Mouse (Mus musculus): Measurements from ENCODE around the gene Tgfb1i1. TPM values are rescaled to one million over a fixed set of nuclear protein-coding genes. Genes with fewer than 3 reads are reported as not detected.

Gene Tgfb1i1
- polyA plus RNA-seq, 1 experiment, result 56.7 TPM

DNA sequence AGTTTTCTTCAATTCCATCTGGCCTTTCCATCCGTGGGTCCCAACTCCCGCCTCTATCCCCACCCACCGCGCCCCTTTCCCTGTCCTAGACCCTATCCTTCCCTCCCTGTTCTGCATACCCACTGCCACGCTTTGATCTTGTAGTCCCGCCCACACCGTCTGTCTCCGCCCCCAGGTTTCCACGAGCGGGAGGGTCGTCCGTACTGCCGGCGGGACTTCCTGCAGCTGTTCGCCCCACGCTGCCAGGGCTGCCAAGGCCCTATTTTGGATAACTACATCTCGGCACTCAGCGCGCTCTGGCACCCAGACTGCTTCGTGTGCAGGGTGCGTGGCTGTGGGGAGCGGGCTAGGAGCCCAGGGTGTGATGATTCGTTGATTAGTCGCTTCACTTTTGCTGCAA is 6.0 kb downstream of the Tgfb1i1 start:
- WGBS, result 10% methylated on average over 24 of the region's 24 CpGs
- Histone ChIP-seq H3K4me3 (ENCODE audit: low read depth, low read length) (peak overlapping the region; percentile 7; the same call in 1 of the 2 replicates), H3K4me1 (ENCODE audit: control insufficient read depth, insufficient read depth, insufficient read length, low read length) (peaks cover 6% of the 10 kb centered on the region), H3K27me3 (ENCODE audit: control insufficient read depth, insufficient read depth, low read length) (no peaks in the 10 kb centered on the region), H3K36me3 (ENCODE audit: control insufficient read depth, insufficient read depth, low read length) (peaks cover 3% of the 10 kb centered on the region; the same call in 1 of the 2 replicates), H3K27ac (ENCODE audit: insufficient read depth, low read depth, low read length) (no peak overlapping the region)
- no peak for TF ChIP-seq POLR2A (IDR thresholded peaks at IDR 0.05; ENCODE audit: low read depth, low read length)
- no peak for TF ChIP-seq CTCF (IDR thresholded peaks at IDR 0.05; ENCODE audit: extremely low read depth, insufficient read length, insufficient replicate concordance, low read depth, low read length)

DNA sequence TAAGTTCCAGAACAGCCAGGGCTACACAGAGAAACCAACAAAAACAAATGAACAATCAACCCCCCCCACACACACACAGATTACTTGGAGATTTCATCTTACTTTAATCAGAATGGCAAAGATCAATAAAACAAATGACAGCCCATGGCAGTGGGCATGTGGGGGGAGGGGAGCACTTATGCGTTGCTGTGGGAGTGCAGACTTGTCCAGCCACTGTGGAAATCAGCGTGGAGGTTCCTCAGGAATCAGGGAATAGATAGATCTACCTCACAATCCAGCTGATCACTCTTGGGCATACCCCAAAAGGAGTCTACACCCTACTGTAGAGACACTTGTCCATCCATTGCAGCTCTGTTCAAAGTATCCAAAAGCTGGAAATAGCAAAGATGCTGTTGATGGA is 8.4 kb downstream of the Tgfb1i1 start:
- TF ChIP-seq POLR2A (IDR thresholded peaks at IDR 0.05; ENCODE audit: low read depth, low read length), result no peak
- no peak for TF ChIP-seq CTCF (IDR thresholded peaks at IDR 0.05; ENCODE audit: extremely low read depth, insufficient read length, insufficient replicate concordance, low read depth, low read length)
- Histone ChIP-seq H3K36me3 (ENCODE audit: control insufficient read depth, insufficient read depth, low read length) (peaks cover 3% of the 10 kb centered on the region; the same call in 1 of the 2 replicates), H3K4me1 (ENCODE audit: control insufficient read depth, insufficient read depth, insufficient read length, low read length) (peaks cover 6% of the 10 kb centered on the region; the same call in 1 of the 2 replicates), H3K27ac (ENCODE audit: insufficient read depth, low read depth, low read length) (no peak overlapping the region), H3K4me3 (ENCODE audit: low read depth, low read length) (no peak overlapping the region), H3K27me3 (ENCODE audit: control insufficient read depth, insufficient read depth, low read length) (no peaks in the 10 kb centered on the region)
- 50% methylated on average over 2 of the region's 2 CpGs for WGBS

DNA sequence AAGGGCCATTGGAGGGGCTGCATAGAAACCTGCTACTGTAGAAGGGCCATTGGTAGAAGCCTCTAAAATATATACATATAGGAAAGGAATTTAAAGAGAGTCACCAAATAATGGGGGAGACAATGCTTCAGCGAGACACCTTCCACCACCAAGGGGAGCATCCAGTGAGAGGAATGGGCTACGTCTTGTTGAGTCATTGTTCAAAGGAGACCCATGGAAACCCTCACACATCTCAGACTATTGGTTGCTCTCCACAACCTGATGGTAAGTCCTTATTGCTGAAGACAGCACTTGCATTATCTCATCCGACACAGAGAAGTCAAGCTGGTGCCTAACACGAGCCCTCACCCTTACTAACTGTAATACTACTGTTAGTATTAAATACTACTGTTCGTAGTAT is 9.1 kb downstream of the Tgfb1i1 start:
- Histone ChIP-seq H3K4me1 (ENCODE audit: control insufficient read depth, insufficient read depth, insufficient read length, low read length) (peaks cover 6% of the 10 kb centered on the region; the same call in 1 of the 2 replicates), H3K27me3 (ENCODE audit: control insufficient read depth, insufficient read depth, low read length) (peaks cover 3% of the 10 kb centered on the region), H3K27ac (ENCODE audit: insufficient read depth, low read depth, low read length) (no peak overlapping the region), H3K4me3 (ENCODE audit: low read depth, low read length) (no peak overlapping the region), H3K36me3 (ENCODE audit: control insufficient read depth, insufficient read depth, low read length) (peaks cover 3% of the 10 kb centered on the region; the same call in 1 of the 2 replicates)
- 78% methylated on average over 5 of the region's 5 CpGs for WGBS
- no peak for TF ChIP-seq CTCF (IDR thresholded peaks at IDR 0.05; ENCODE audit: extremely low read depth, insufficient read length, insufficient replicate concordance, low read depth, low read length)

DNA sequence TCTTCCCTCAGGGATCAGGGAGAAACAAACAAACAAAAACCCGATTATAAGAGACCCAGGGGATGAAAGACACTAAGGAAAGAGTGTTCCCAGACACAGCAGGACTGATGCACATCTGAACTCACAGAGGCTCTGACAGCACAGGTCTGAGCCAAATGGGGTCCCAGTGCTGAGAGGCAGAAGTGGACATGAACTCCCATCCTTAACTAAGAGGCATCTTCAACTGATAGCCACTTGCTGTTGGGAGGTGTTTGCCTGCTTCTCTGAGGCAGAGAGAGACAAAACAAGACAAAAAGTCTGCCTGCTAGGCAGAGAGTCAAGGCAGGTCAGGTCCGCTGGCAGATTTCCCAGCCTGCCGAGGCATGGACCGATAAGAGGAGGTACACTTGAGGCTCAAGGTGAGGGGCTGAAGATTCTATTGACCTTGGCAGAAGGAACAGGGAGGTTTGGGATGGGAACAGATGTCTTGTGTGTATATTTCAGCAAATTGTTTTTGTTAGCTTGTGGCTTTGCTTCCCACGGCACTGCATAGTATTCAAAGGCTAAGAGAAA is 10.2 kb downstream of the Tgfb1i1 start:
- peaks cover 3% of the 10 kb centered on the region for H3K27me3 ChIP-seq (ENCODE audit: control insufficient read depth, insufficient read depth, low read length)
- TF ChIP-seq CTCF (IDR thresholded peaks at IDR 0.05; ENCODE audit: extremely low read depth, insufficient read length, insufficient replicate concordance, low read depth, low read length) (no peak), POLR2A (IDR thresholded peaks at IDR 0.05; ENCODE audit: low read depth, low read length) (no peak)
- H3K36me3 ChIP-seq (ENCODE audit: control insufficient read depth, insufficient read depth, low read length), result peaks cover 3% of the 10 kb centered on the region; the same call in 1 of the 2 replicates
- H3K4me3 ChIP-seq (ENCODE audit: low read depth, low read length), result no peak overlapping the region
- no peak overlapping the region for H3K27ac ChIP-seq (ENCODE audit: insufficient read depth, low read depth, low read length)
- peaks cover 6% of the 10 kb centered on the region; the same call in 1 of the 2 replicates for H3K4me1 ChIP-seq (ENCODE audit: control insufficient read depth, insufficient read depth, insufficient read length, low read length)
- WGBS, result 12% methylated on average over 5 of the region's 5 CpGs

DNA sequence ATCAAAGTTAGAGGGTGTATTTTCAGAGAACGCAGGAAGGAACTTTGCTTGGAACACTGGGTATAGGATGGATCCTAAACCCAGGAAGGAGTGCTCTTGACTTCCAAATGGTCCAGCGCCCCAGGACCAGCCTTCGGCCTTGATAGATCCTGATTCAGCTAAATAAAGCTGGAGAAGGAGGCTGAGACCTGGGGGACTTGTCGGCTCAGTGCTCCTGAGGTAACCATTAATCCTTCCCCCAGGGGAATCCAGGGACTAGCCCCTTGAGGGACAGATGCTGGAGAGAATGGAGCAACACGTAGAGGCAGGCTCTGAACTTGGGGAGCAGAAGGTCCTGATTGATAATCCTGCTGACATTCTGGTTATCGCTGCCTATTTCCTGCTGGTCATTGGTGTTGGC is 18.8 kb downstream of the Tgfb1i1 start, which contains the start of gene Slc5a2:
Gene Slc5a2, plus strand, starts transcription at position 247 of the 400 bp plus-strand sequence.
- TF ChIP-seq POLR2A (IDR thresholded peaks at IDR 0.05; ENCODE audit: low read depth, low read length) (no peak), CTCF (IDR thresholded peaks at IDR 0.05; ENCODE audit: extremely low read depth, insufficient read length, insufficient replicate concordance, low read depth, low read length) (no peak)
- Histone ChIP-seq H3K36me3 (ENCODE audit: control insufficient read depth, insufficient read depth, low read length) (no peaks in the 10 kb centered on the region), H3K27ac (ENCODE audit: insufficient read depth, low read depth, low read length) (no peak within 1 kb of the TSS), H3K27me3 (ENCODE audit: control insufficient read depth, insufficient read depth, low read length) (peaks cover 2% of the 10 kb centered on the region; the same call in 1 of the 2 replicates), H3K4me1 (ENCODE audit: control insufficient read depth, insufficient read depth, insufficient read length, low read length) (peaks cover 3% of the 10 kb centered on the region; the same call in 1 of the 2 replicates), H3K4me3 (ENCODE audit: low read depth, low read length) (no peak within 1 kb of the TSS)
- 75% methylated on average over 6 of the region's 6 CpGs for WGBS

DNA sequence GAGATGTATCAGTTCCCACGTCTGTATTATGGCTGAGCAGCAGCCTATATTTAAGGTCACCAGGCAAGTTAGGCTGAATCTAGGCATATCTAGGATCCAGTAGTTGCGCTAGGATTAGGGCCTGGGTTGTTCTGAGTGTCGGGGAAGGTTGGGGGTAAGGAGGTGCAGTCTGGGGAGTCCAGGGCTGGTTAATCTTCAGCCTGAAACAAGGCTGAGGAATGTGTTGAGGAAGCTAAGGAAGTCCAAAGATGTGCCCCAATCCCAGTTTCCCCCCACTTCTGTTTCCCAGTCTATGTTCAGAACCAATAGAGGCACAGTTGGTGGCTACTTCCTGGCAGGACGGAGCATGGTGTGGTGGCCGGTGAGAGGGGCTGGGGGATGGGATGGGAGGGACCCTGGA is 19.4 kb downstream of the Tgfb1i1 start:
- H3K4me3 ChIP-seq (ENCODE audit: low read depth, low read length), result no peak overlapping the region
- 0 out of 2 replicates have a peak, but pooled peaks cover 2% of the 10 kb centered on the region for H3K27me3 ChIP-seq (ENCODE audit: control insufficient read depth, insufficient read depth, low read length)
- WGBS, result 69% methylated on average over 5 of the region's 5 CpGs
- H3K36me3 ChIP-seq (ENCODE audit: control insufficient read depth, insufficient read depth, low read length), result no peaks in the 10 kb centered on the region
- H3K4me1 ChIP-seq (ENCODE audit: control insufficient read depth, insufficient read depth, insufficient read length, low read length), result peaks cover 6% of the 10 kb centered on the region; the same call in 1 of the 2 replicates
- TF ChIP-seq POLR2A (IDR thresholded peaks at IDR 0.05; ENCODE audit: low read depth, low read length) (no peak), CTCF (IDR thresholded peaks at IDR 0.05; ENCODE audit: extremely low read depth, insufficient read length, insufficient replicate concordance, low read depth, low read length) (no peak)
- H3K27ac ChIP-seq (ENCODE audit: insufficient read depth, low read depth, low read length), result no peak overlapping the region

DNA sequence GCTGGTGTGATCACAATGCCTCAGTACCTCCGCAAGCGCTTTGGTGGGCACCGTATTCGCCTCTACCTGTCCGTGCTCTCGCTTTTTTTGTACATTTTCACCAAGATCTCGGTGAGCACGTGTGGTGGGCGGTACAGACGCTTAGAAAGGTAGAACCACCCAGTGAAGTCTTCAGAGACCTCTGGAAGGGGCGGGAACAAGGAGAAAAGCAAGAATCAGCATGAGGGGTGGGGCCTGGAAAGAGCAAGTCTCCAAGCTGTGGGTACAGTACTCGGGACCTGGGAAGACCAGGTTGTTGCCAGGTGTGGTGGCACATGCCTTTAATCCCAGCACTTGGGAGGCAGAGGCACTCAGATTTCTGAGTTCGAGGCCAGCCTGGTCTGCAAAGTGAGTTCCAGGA is 20.8 kb downstream of the Tgfb1i1 start:
- TF ChIP-seq CTCF (IDR thresholded peaks at IDR 0.05; ENCODE audit: extremely low read depth, insufficient read length, insufficient replicate concordance, low read depth, low read length) (no peak), POLR2A (IDR thresholded peaks at IDR 0.05; ENCODE audit: low read depth, low read length) (no peak)
- Histone ChIP-seq H3K27me3 (ENCODE audit: control insufficient read depth, insufficient read depth, low read length) (0 out of 2 replicates have a peak, but pooled peaks cover 2% of the 10 kb centered on the region), H3K4me3 (ENCODE audit: low read depth, low read length) (no peak overlapping the region), H3K36me3 (ENCODE audit: control insufficient read depth, insufficient read depth, low read length) (peaks cover 13% of the 10 kb centered on the region; the same call in 1 of the 2 replicates), H3K4me1 (ENCODE audit: control insufficient read depth, insufficient read depth, insufficient read length, low read length) (peaks cover 6% of the 10 kb centered on the region; the same call in 1 of the 2 replicates), H3K27ac (ENCODE audit: insufficient read depth, low read depth, low read length) (no peak overlapping the region)
- WGBS, result 62% methylated on average over 13 of the region's 13 CpGs
